Mouse (Mus musculus) forebrain, embryonic 16.5 days (tissue): ENCODE data around the gene Sgca. TPM values are rescaled to one million over a fixed set of nuclear protein-coding genes. Genes with fewer than 3 reads are reported as not detected.

Experiments
- ATAC-seq: fragments of 200-750 bp; cut with Nextera tagmentation; 2 replicates; pipeline ENCODE4 v1.8.0; 2017; ENCODE audit warnings: mild to moderate bottlenecking, moderate library complexity
- H3K27ac ChIP-seq: fragments of 300-500 bp; sonication (generic); 2 replicates; pipeline ENCODE4 v1.5.1; 2014; ENCODE audit warnings: low read length, control low read depth
- H3K27me3 ChIP-seq: fragments of 300-500 bp; sonication (generic); replicated peaks from 2 replicates; pipeline ENCODE4 v1.6.1; 2014; ENCODE audit warnings: low read length; ENCODE audit not compliant: control insufficient read depth, insufficient read depth
- H3K36me3 ChIP-seq: fragments of 300-500 bp; sonication (generic); 2 replicates; pipeline ENCODE4 v1.6.1; 2014; ENCODE audit not compliant: control insufficient read depth, insufficient read depth
- H3K4me1 ChIP-seq: fragments of 300-500 bp; sonication (generic); replicated peaks from 2 replicates; pipeline ENCODE4 v1.6.1; 2014; ENCODE audit warnings: low read length; ENCODE audit not compliant: control insufficient read depth, insufficient read depth
- H3K4me2 ChIP-seq: fragments of 300-500 bp; sonication (generic); 2 replicates; pipeline ENCODE4 v1.6.1; 2014; ENCODE audit warnings: mild to moderate bottlenecking, low read length, control low read depth
- H3K4me3 ChIP-seq: fragments of 300-500 bp; sonication (generic); replicated peaks from 2 replicates; pipeline ENCODE4 v1.5.1; 2014; ENCODE audit warnings: mild to moderate bottlenecking, low read length, control low read depth
- H3K9ac ChIP-seq: fragments of 300-500 bp; sonication (generic); replicated peaks from 2 replicates; pipeline ENCODE4 v1.6.1; 2014; ENCODE audit warnings: low read depth, low read length, control low read depth
- H3K9me3 ChIP-seq: fragments of 300-500 bp; sonication (generic); 2 replicates; pipeline ENCODE4 v1.6.1; 2016; ENCODE audit warnings: low read length; ENCODE audit not compliant: control insufficient read depth
- WGBS: fragments of 180-500 bp; shearing (Covaris S2); extraction: QIAGEN DNeasy Blood & Tissue Kit; methylation state at CpG from one replicate; pipeline ENCODE4 v1.1.7; 2014; 5-methylcytosine and 5-hydroxymethylcytosine counted together
- polyA plus RNA-seq: library from polyadenylated mRNA; unstranded; fragments of >200 nt; fragmentation: Nextera tagmentation; extraction: Ambion mirVana; gene quantifications from 2 replicates; pipeline ENCODE4 v1.2.1, GENCODE M21; 2015

The Sgca gene
- polyA plus RNA-seq, 1 experiment from 2014 or later: 0.19 TPM

GRCm38 (mm10) chr11:94967419-94967818, 8.7 kb downstream of the Sgca start, which contains the start of gene Hils1:
Hils1 (plus strand) TSS chr11:94967593.
- 53% methylated on average over 4 of the region's 4 CpGs for WGBS
- Histone ChIP-seq H3K4me1 (peaks cover 7% of the 10 kb centered on the region), H3K9me3 (no peaks in the 10 kb centered on the region), H3K4me2 (no peak within 1 kb of the TSS), H3K36me3 (no peaks in the 10 kb centered on the region), H3K9ac (no peak within 1 kb of the TSS), H3K27me3 (no peaks in the 10 kb centered on the region), H3K27ac (no peak within 1 kb of the TSS), H3K4me3 (no peak within 1 kb of the TSS)
- ATAC-seq: no peak

GRCm38 (mm10) chr11:94962534-94963101, 13.5 kb downstream of the Sgca start:
- peaks cover 6% of the 10 kb centered on the region for H3K4me1 ChIP-seq
- H3K36me3 ChIP-seq: no peaks in the 10 kb centered on the region
- no peak overlapping the region for H3K9ac ChIP-seq
- no peak overlapping the region for H3K4me3 ChIP-seq
- H3K9me3 ChIP-seq: no peaks in the 10 kb centered on the region
- H3K4me2 ChIP-seq: no peak overlapping the region
- no peak for ATAC-seq
- no peaks in the 10 kb centered on the region for H3K27me3 ChIP-seq
- no peak overlapping the region for H3K27ac ChIP-seq
- WGBS: 86% methylated on average over 5 of the region's 5 CpGs

GRCm38 (mm10) chr11:94958065-94958858, 17.9 kb downstream of the Sgca start:
- Histone ChIP-seq H3K4me3 (no peak overlapping the region), H3K36me3 (no peaks in the 10 kb centered on the region), H3K27me3 (no peaks in the 10 kb centered on the region), H3K4me2 (peak overlapping the region; percentile 23; the same call in 1 of the 2 replicates), H3K27ac (peak overlapping the region; percentile 20; the same call in 1 of the 2 replicates), H3K9ac (no peak overlapping the region), H3K4me1 (peaks cover 6% of the 10 kb centered on the region), H3K9me3 (no peaks in the 10 kb centered on the region)
- peak; percentile 55 for ATAC-seq
- 16% methylated on average over 8 of the region's 8 CpGs for WGBS

GRCm38 (mm10) chr11:94957693-94958064, 18.4 kb downstream of the Sgca start:
- 86% methylated on average over 9 of the region's 9 CpGs for WGBS
- Histone ChIP-seq H3K36me3 (no peaks in the 10 kb centered on the region), H3K4me1 (peaks cover 6% of the 10 kb centered on the region), H3K27ac (peak overlapping the region; percentile 20; the same call in 1 of the 2 replicates), H3K4me3 (no peak overlapping the region), H3K4me2 (no peak overlapping the region), H3K9ac (no peak overlapping the region), H3K27me3 (no peaks in the 10 kb centered on the region), H3K9me3 (no peaks in the 10 kb centered on the region)
- ATAC-seq: no peak

GRCm38 (mm10) chr11:94955103-94955502, 21.0 kb downstream of the Sgca start:
- WGBS: 35% methylated on average over 9 of the region's 9 CpGs
- ATAC-seq: peak; percentile 49; the same call in 1 of the 2 replicates

GRCm38 (mm10) chr11:94952169-94952568, 24.0 kb downstream of the Sgca start:
- Histone ChIP-seq H3K9me3 (no peaks in the 10 kb centered on the region), H3K4me1 (peaks cover 3% of the 10 kb centered on the region; the same call in 1 of the 2 replicates), H3K4me3 (no peak overlapping the region), H3K36me3 (no peaks in the 10 kb centered on the region), H3K9ac (no peak overlapping the region), H3K27me3 (no peaks in the 10 kb centered on the region), H3K27ac (no peak overlapping the region), H3K4me2 (no peak overlapping the region)
- WGBS: 3% methylated on average over 6 of the region's 6 CpGs
- ATAC-seq: 0 out of 2 replicates have a peak, but pooled peaks have one; percentile 33

More at GRCm38 (mm10) chr11:94955103-94955502, 21.0 kb downstream of the Sgca start:
- no peak overlapping the region for H3K4me3 ChIP-seq
- no peaks in the 10 kb centered on the region for H3K27me3 ChIP-seq
- H3K27ac ChIP-seq: no peak overlapping the region
- H3K9ac ChIP-seq: no peak overlapping the region
- no peaks in the 10 kb centered on the region for H3K36me3 ChIP-seq
- H3K4me1 ChIP-seq: peaks cover 9% of the 10 kb centered on the region
- peak overlapping the region; percentile 14; the same call in 1 of the 2 replicates for H3K4me2 ChIP-seq
- H3K9me3 ChIP-seq: no peaks in the 10 kb centered on the region

GRCm38 (mm10) chr11:94945236-94945635, 30.9 kb downstream of the Sgca start:
- Histone ChIP-seq H3K4me3 (no peak overlapping the region), H3K9me3 (no peaks in the 10 kb centered on the region), H3K9ac (no peak overlapping the region), H3K4me2 (no peak overlapping the region), H3K36me3 (no peaks in the 10 kb centered on the region), H3K27me3 (0 out of 2 replicates have a peak, but pooled peaks cover 2% of the 10 kb centered on the region), H3K4me1 (no peaks in the 10 kb centered on the region), H3K27ac (no peak overlapping the region)
- 91% methylated on average over 12 of the region's 12 CpGs for WGBS
- ATAC-seq: no peak

- Histone ChIP-seq H3K4me2 (no peak overlapping the region), H3K27me3 (0 out of 2 replicates have a peak, but pooled peaks cover 2% of the 10 kb centered on the region), H3K4me1 (no peaks in the 10 kb centered on the region), H3K4me3 (no peak overlapping the region), H3K9ac (no peak overlapping the region), H3K27ac (no peak overlapping the region), H3K9me3 (no peaks in the 10 kb centered on the region), H3K36me3 (no peaks in the 10 kb centered on the region)
- ATAC-seq: no peak
- WGBS: 19% methylated on average over 8 of the region's 8 CpGs
Observed at GRCm38 (mm10) chr11:94944295-94944694, 31.8 kb downstream of the Sgca start.

- Histone ChIP-seq H3K36me3 (no peaks in the 10 kb centered on the region), H3K9ac (no peak overlapping the region), H3K27ac (no peak overlapping the region), H3K4me3 (no peak overlapping the region), H3K4me1 (no peaks in the 10 kb centered on the region), H3K4me2 (no peak overlapping the region), H3K9me3 (no peaks in the 10 kb centered on the region), H3K27me3 (peaks cover 12% of the 10 kb centered on the region)
- no peak for ATAC-seq
- WGBS: 83% methylated on average over 15 of the region's 15 CpGs
Observed at GRCm38 (mm10) chr11:94943054-94943453, 33.1 kb downstream of the Sgca start.
